Mouse (Mus musculus) liver, adult 2 months (tissue): Measurements from ENCODE around the gene Ampd3. TPM values are rescaled to one million over a fixed set of nuclear protein-coding genes. Genes with fewer than 3 reads are reported as not detected.

Experiments
- DNase-seq: peaks from one replicate; pipeline ENCODE4 v3.0.0-alpha.2; 2011; ENCODE audit warnings: low read depth, low spot score; ENCODE audit errors: extremely low read depth
- H3K27ac ChIP-seq: fragments of 200-500 bp; replicated peaks from 2 replicates; pipeline ENCODE4 v1.5.1; 2012; ENCODE audit warnings: low read depth, mild to moderate bottlenecking, control low read depth, inconsistent platforms, low read length; ENCODE audit not compliant: insufficient read depth
- H3K27me3 ChIP-seq: fragments of 200-500 bp; 2 replicates; pipeline ENCODE4 v1.6.1; 2012; ENCODE audit warnings: mild to moderate bottlenecking, moderate library complexity, low read length, inconsistent platforms; ENCODE audit not compliant: control insufficient read depth, insufficient read depth
- H3K36me3 ChIP-seq: fragments of 200-500 bp; 2 replicates; pipeline ENCODE4 v1.6.1; 2012; ENCODE audit warnings: low read length, inconsistent platforms; ENCODE audit not compliant: control insufficient read depth, insufficient read depth
- H3K4me1 ChIP-seq: fragments of 200-500 bp; 2 replicates; pipeline ENCODE4 v1.6.1; 2011; ENCODE audit warnings: low read length; ENCODE audit not compliant: control insufficient read depth, insufficient read depth
- H3K4me3 ChIP-seq: fragments of 200-500 bp; 2 replicates; pipeline ENCODE4 v1.5.1; 2011; ENCODE audit warnings: low read depth, mild to moderate bottlenecking, control low read depth, low read length, moderate library complexity; ENCODE audit not compliant: insufficient read depth
- H3K79me2 ChIP-seq: fragments of 200-500 bp; 2 replicates; pipeline ENCODE4 v1.6.1; 2012; ENCODE audit warnings: inconsistent platforms, mild to moderate bottlenecking, low read length, moderate library complexity; ENCODE audit not compliant: control insufficient read depth, insufficient read depth
- H3K9ac ChIP-seq: fragments of 200-500 bp; 2 replicates; pipeline ENCODE4 v1.6.1; 2012; ENCODE audit warnings: low read depth, mild to moderate bottlenecking, control low read depth, inconsistent platforms, low read length
- CTCF ChIP-seq: fragments of 200-500 bp; IDR thresholded peaks from 2 replicates; pipeline ENCODE4 v1.5.1; 2011; ENCODE audit warnings: low read depth, low read length, control low read depth
- POLR2A ChIP-seq: fragments of 200-500 bp; IDR thresholded peaks from 2 replicates; pipeline ENCODE4 v1.6.1; 2011; ENCODE audit warnings: low read length, control low read depth; ENCODE audit not compliant: insufficient read depth; ENCODE audit errors: extremely low read depth
- WGBS: fragments of 180-500 bp; shearing (Covaris S2); methylation state at CpG from one replicate; pipeline ENCODE4 v1.1.7; 2018; 5-methylcytosine and 5-hydroxymethylcytosine counted together
- polyA plus RNA-seq: library from polyadenylated mRNA; depleted of rRNA; stranded (reverse); fragments of >200 nt; gene quantifications from 2 replicates; pipeline ENCODE4 v1.2.3, GENCODE M21; 2012
- total RNA-seq: library from RNA; depleted of rRNA; stranded (reverse); fragments of >200 nt; gene quantifications from 2 replicates; pipeline ENCODE4 v1.2.3, GENCODE M21; 2014

Gene Ampd3
- total and polyA plus RNA-seq, 2 experiments = 0.55 to 0.57 TPM

GRCm38 (mm10) chr7:110823593-110823992 lies 55.6 kb downstream of the Ampd3 start:
- Histone ChIP-seq H3K4me1 (peaks cover 13% of the 10 kb centered on the region), H3K27ac (no peak overlapping the region), H3K4me3 (no peak overlapping the region), H3K27me3 (no peaks in the 10 kb centered on the region), H3K79me2 (no peaks in the 10 kb centered on the region), H3K36me3 (peaks cover 11% of the 10 kb centered on the region; the same call in 1 of the 2 replicates), H3K9ac (no peak overlapping the region)
- TF ChIP-seq CTCF = no peak
- TF ChIP-seq POLR2A = no peak
- peak; percentile 31 for DNase-seq
- WGBS = 56% methylated on average over 4 of the region's 4 CpGs

DNA sequence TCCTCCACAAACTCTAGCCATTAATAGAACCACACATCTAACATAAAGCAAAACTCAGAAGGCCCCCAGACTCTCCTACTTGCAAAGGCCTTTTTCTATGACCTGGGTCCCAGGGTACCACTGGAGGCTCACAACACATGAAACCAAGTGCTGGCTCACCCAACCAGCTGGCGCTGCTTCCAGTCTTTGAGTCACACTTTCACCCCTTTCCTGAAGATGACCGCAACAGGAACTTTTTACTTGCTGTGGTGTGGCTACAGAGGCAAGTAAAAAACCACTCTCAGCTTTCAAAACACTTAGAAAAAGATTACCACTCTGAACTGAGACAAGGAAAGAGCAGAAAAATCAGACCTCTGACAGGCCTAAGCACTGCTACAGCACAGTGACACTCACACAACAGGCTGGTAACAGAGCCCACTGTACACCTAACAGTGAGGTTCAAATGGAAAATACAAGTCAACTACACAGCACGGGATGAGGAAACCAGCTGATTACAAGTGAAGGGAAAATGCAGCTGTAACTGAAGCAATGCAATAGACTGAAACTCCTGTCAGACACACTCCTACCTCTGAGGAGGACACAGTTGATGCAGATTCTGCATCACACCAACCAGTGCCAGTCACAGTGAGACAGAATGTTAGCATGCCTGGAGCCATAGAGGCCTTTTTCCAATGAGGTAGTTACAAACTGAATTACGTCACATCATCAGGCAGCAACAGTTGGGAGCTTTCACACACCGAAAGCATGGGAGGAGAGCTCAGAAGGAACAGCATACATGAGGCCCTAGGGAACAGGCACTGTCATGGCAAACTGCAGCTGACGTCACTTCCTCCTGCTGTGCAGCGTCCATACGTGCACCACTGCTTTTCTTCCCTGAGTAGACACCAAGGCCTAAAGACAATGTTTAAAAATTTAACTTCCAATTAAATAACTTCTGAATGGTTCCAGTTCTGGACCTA lies 56.3 kb downstream of the Ampd3 start:
- DNase-seq = no peak
- H3K36me3 ChIP-seq = peaks cover 14% of the 10 kb centered on the region; the same call in 1 of the 2 replicates
- H3K27ac ChIP-seq = no peak overlapping the region

DNA sequence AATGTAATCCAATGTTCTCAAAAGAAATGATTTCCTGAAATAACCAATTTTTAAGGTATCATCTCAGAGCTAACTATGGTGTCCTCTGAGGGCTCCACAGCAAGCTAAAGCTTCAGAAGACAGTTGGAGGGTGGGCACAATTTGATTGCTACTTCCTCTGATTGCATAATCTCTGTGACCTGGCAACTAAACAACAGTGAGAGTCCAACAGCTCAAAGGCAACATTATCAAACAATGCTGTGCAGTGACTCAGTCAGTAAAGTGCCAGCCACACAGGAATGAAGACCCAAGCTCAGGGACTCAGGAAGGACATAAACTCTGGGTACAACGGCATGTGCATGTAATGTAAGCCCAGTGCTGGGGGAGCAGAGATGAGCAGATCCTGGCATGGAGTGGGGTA lies 65.0 kb downstream of the Ampd3 start:
- no peak for TF ChIP-seq CTCF
- TF ChIP-seq POLR2A = no peak
- Histone ChIP-seq H3K4me1 (peaks cover 6% of the 10 kb centered on the region), H3K27ac (0 out of 2 replicates have a peak overlapping the region, but pooled peaks have one; percentile 4), H3K9ac (no peak overlapping the region), H3K79me2 (peaks cover 2% of the 10 kb centered on the region; the same call in 1 of the 2 replicates), H3K27me3 (no peaks in the 10 kb centered on the region), H3K4me3 (no peak overlapping the region), H3K36me3 (peaks cover 31% of the 10 kb centered on the region)
- peak; percentile 71 for DNase-seq
- WGBS = 13% methylated on average over 1 of the region's 1 CpGs

More for the DNA sequence above, 56.3 kb downstream of the Ampd3 start:
- peaks cover 10% of the 10 kb centered on the region for H3K4me1 ChIP-seq
- H3K9ac ChIP-seq = no peak overlapping the region
- H3K4me3 ChIP-seq = no peak overlapping the region
- no peaks in the 10 kb centered on the region for H3K79me2 ChIP-seq
- H3K27me3 ChIP-seq = no peaks in the 10 kb centered on the region
- 86% methylated on average over 8 of the region's 8 CpGs for WGBS
- no peak for TF ChIP-seq CTCF
- no peak for TF ChIP-seq POLR2A

DNA sequence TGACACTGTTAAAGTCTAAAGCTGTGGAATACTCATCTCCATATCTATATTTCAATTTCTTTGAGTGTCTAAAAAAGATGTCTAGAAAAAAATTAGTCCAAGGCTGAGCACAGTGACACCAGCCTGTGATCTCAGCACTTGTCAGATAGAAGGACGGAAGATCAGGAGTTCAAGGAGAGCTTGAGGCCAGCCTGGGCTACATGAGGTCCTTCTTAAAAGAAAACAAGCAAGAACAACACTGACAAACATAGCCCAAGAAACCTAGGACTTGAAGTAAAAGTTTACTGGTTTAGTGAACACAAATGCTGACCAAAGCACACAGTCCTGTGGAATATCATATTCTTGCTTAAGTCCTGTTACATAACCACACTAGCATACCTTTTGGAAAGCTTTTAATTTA lies 66.0 kb downstream of the Ampd3 start:
- TF ChIP-seq POLR2A (no peak), CTCF (no peak)
- H3K36me3 ChIP-seq = peaks cover 27% of the 10 kb centered on the region
- no peak overlapping the region for H3K9ac ChIP-seq
- H3K27ac ChIP-seq = no peak overlapping the region
- WGBS = 95% methylated on average over 1 of the region's 1 CpGs
- H3K4me3 ChIP-seq = no peak overlapping the region
- DNase-seq = peak; percentile 45
- peaks cover 6% of the 10 kb centered on the region for H3K4me1 ChIP-seq
- H3K27me3 ChIP-seq = no peaks in the 10 kb centered on the region
- peaks cover 2% of the 10 kb centered on the region; the same call in 1 of the 2 replicates for H3K79me2 ChIP-seq

- no peak overlapping the region for H3K9ac ChIP-seq
- peaks cover 6% of the 10 kb centered on the region for H3K4me1 ChIP-seq
- TF ChIP-seq CTCF (no peak), POLR2A (no peak)
- H3K4me3 ChIP-seq = no peak overlapping the region
- 0 out of 2 replicates have a peak overlapping the region, but pooled peaks have one; percentile 3 for H3K27ac ChIP-seq
- H3K79me2 ChIP-seq = peaks cover 2% of the 10 kb centered on the region; the same call in 1 of the 2 replicates
- 8% methylated on average over 3 of the region's 3 CpGs for WGBS
- H3K36me3 ChIP-seq = peaks cover 25% of the 10 kb centered on the region
- no peaks in the 10 kb centered on the region for H3K27me3 ChIP-seq
- peak; percentile 72 for DNase-seq
Observed at GRCm38 (mm10) chr7:110834522-110834921, 66.5 kb downstream of the Ampd3 start.

GRCm38 (mm10) chr7:110840332-110840731 lies 72.3 kb downstream of the Ampd3 start:
- H3K4me3 ChIP-seq = no peak overlapping the region
- TF ChIP-seq CTCF = no peak
- TF ChIP-seq POLR2A = no peak
- 19% methylated on average over 4 of the region's 4 CpGs for WGBS
- no peak overlapping the region for H3K27ac ChIP-seq
- no peaks in the 10 kb centered on the region for H3K27me3 ChIP-seq
- peaks cover 11% of the 10 kb centered on the region; the same call in 1 of the 2 replicates for H3K36me3 ChIP-seq
- peaks cover 13% of the 10 kb centered on the region; the same call in 1 of the 2 replicates for H3K79me2 ChIP-seq
- peaks cover 6% of the 10 kb centered on the region; the same call in 1 of the 2 replicates for H3K4me1 ChIP-seq
- no peak overlapping the region for H3K9ac ChIP-seq
- peak; percentile 94 for DNase-seq
